Mouse (Mus musculus): ENCODE data around the gene Bach1. TPM values are rescaled to one million over a fixed set of nuclear protein-coding genes. Genes with fewer than 3 reads are reported as not detected.

The Bach1 gene
- total RNA-seq, 1 experiment from 2014 or later, result 30.1 TPM

GRCm38 (mm10) chr16:87741034-87741715 is 42.4 kb downstream of the Bach1 start:
- DNase-seq, result no peak

GRCm38 (mm10) chr16:87743661-87744060 is 44.9 kb downstream of the Bach1 start:
- DNase-seq, result no peak

GRCm38 (mm10) chr16:87744338-87744737 is 45.6 kb downstream of the Bach1 start:
- DNase-seq, result no peak

- peak; percentile 38 for DNase-seq
Observed at GRCm38 (mm10) chr16:87745192-87745945, 46.6 kb downstream of the Bach1 start.

- peak; percentile 79 for DNase-seq
Observed at GRCm38 (mm10) chr16:87746728-87747127, 48.0 kb downstream of the Bach1 start.

GRCm38 (mm10) chr16:87751243-87751642 is 52.5 kb downstream of the Bach1 start:
- no peak for DNase-seq

- no peak for DNase-seq
Observed at GRCm38 (mm10) chr16:87752482-87752881, 53.7 kb downstream of the Bach1 start.

GRCm38 (mm10) chr16:87754858-87755257 is 56.1 kb downstream of the Bach1 start:
- DNase-seq, result peak; percentile 80

- DNase-seq, result no peak
Observed at GRCm38 (mm10) chr16:87755915-87756314, 57.2 kb downstream of the Bach1 start.

GRCm38 (mm10) chr16:87758016-87758415 is 59.3 kb downstream of the Bach1 start:
- no peak for DNase-seq

GRCm38 (mm10) chr16:87764668-87765109 is 65.9 kb downstream of the Bach1 start:
- DNase-seq, result no peak

- peak; percentile 14 for DNase-seq
Observed at GRCm38 (mm10) chr16:87765984-87766383, 67.2 kb downstream of the Bach1 start.

- no peak for DNase-seq
Observed at GRCm38 (mm10) chr16:87770576-87770975, 71.8 kb downstream of the Bach1 start.

- DNase-seq, result no peak
Observed at GRCm38 (mm10) chr16:87771926-87772325, 73.2 kb downstream of the Bach1 start.

GRCm38 (mm10) chr16:87774398-87774797 is 75.7 kb downstream of the Bach1 start:
- DNase-seq, result peak; percentile 18

- DNase-seq, result no peak
Observed at GRCm38 (mm10) chr16:87777373-87777772, 78.6 kb downstream of the Bach1 start.

GRCm38 (mm10) chr16:87781637-87782036 is 82.9 kb downstream of the Bach1 start:
- no peak for DNase-seq

Other genes with a start within 250 kb of the Bach1 start
- 70.9 and 72.4 TPM in 2 replicates for gene Usp16, start 244.2 kb upstream of the Bach1 start, total RNA-seq (2021)
- gene Cct8, start 203.1 kb upstream of the Bach1 start, total RNA-seq (2021), result 203 and 229 TPM in 2 replicates
- 0.57 and 0.82 TPM in 2 replicates for gene Map3k7cl, start 145.6 kb upstream of the Bach1 start, total RNA-seq (2021)

All from adrenal gland, postnatal 25 days (tissue).